Mouse (Mus musculus) CD4-positive, CD25-positive, alpha-beta regulatory T cell, adult 2 months (primary cell): ENCODE data around the gene Rexo4.
A peak's percentile ranks its signal among the peaks of the same experiment; 100 is the strongest.

Experiments used
- DNase-seq: peaks from one replicate; pipeline ENCODE4 v3.0.0-alpha.2; 2012; ENCODE audit warnings: low read depth, low spot score

Rexo4 gene

DNA sequence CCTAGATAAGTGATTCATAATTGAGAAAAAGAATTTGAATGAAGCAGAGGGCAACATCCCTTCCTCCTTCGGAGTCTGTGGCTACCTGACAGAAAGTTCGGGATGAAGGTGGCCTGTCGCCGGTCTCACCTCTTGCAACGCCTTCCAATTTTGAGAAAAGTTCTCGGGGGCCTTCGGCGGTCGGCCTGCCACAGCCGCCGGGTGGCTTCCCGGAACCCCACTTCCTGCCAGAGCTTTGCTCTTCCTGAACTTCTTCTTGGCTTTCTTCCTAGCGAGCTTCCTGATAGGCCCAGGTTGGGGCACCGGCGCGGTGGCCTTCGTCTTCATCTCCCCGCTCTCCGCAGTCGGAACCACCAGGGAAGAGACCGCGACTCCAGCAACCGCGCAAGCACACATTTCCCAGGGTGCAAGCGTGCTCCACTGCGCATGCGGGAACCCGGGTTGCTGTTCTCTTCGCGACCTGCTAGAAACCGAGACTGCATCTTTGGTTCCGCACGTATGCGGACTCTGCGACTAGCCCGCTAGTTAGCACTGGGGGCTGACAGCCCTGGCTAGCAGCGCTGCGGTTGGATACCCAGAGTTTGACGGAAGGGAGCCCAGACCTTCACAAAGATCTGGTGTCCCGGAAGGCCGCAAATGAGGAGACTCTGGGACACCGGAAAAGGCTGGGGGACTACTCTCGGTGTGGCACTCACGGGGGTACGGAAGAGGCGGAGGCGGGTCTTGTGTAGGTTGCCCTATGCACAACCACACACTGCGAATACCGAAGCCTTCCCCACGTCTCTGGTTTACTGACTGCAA is at the start of gene Rexo4:
Gene Rexo4, minus strand, starts transcription at position 464 of the 801 bp plus-strand sequence.
- DNase-seq, result peak; percentile 96

DNA sequence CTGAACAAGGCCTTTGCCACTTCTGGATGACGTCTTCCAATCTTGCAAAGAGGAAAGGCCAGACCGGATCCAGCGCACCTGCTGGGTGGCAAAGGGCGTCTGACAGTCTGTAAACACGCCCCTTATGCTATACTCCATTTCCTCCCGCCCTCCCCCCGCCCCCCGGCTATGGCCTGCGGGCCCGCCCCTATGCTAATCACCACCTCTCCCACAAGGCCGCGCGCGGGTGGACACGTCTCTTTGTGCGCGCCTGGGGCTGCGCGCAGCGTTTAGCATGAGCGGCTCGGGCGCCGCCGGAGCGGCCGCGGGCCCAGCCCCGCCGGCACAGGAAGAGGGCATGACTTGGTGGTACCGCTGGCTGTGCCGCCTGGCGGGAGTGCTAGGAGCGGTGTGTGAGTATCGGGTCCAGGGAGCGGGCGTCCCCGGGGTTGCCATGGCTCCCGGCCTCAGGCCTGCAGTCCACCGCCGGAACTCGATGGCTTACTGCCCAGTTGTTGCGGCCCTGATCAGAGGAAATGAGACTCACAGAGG is 45.6 kb upstream of the Rexo4 start, which contains the start of gene Cacfd1:
Gene Cacfd1, plus strand, starts transcription at position 213 of the 531 bp plus-strand sequence.
- peak; percentile 95 for DNase-seq

DNA sequence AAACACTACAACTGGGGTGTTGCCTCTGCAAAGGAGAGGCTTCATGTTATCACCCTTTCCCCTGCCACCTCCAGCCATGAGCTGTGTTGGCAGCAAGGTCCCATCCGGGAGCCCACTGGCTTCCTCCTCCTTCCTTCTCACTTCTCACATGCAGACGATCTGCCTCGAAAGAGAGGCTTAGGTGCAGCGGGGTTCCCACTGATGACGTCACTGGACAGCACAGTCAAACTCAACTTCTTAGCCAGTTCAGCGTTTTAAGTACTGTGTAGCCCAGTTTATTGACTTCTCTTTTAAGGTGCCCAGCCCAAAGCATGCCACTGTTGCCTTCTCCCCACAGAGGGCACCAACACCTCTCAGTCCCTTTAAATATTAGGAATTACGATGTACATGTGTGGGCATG is 43.5 kb upstream of the Rexo4 start:
- DNase-seq, result no peak

DNA sequence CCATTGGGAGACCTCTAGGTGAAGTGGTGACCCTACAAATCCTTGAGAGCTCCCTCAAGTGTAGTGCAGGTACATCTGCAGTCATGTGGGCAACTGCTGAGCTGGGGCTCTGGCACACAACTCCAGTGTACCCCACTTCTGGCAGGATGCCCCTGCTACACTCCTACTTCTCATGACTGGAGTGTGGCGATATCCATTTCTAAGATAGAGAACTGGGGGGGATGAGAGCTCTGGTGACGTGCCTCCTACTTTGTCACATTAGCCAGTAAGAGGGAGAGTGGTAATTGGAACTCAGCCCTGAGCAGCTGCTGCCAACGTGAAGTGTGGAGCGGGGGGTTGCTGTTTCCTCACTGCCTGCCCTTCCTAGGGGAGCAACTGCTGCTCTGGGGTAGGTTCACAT is 42.1 kb upstream of the Rexo4 start:
- no peak for DNase-seq

DNA sequence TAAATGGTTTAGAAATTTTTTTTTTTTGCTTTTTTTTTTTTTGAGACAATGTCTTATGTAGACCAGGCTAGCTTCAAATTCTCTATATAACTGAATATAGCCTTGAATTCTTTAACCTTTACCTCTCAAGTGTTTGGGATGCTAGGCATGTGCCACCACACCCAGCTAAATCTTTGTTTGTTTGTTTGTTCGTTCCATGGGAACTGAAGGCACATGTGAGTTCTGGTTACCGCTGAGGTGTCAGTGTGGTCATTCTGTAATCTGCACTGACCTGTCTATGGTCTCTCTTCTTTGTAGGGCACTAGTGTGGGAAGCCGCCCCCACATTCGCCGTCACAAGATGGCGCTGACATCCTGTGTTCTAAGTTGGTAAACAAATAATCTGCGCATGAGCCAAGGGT is 33.8 kb upstream of the Rexo4 start:
- no peak for DNase-seq

DNA sequence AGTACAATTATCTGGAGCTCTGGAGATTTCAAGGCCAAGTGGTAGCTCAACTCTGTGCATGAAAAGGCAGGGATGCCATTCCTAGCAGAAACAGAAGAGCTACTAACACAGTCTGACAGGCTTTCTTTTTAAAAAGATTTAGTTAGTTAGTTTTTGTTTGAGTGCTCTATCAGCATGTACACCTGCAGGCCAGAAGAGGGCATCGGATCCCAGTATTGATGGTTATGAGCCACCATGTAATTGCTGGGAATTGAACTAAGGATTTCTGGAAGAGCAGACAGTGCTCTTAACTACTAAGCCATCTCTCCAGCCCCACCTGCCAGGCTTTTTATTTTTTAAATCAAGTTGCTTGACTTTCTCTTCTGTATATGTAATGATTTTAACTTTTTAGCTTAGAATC is 33.3 kb upstream of the Rexo4 start:
- DNase-seq, result peak; percentile 48

DNA sequence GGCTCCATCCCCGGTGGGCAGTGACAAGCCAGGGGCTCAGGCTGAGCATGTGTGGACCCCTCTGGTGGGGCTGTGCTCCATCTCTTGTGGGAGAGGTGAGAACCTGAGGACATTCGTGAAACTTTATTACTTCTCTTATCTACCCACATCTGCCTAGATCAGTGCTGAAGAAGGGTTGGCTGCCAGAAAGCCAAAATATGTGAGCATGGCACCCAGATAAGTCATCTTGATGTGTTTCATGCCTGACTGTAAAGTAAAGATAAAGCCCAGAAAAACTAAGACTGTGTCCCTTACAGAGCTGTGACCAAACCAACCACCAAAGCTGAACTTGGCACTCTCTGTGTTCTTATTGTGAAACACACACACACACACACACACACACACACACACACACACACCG is 29.8 kb upstream of the Rexo4 start:
- DNase-seq, result no peak

DNA sequence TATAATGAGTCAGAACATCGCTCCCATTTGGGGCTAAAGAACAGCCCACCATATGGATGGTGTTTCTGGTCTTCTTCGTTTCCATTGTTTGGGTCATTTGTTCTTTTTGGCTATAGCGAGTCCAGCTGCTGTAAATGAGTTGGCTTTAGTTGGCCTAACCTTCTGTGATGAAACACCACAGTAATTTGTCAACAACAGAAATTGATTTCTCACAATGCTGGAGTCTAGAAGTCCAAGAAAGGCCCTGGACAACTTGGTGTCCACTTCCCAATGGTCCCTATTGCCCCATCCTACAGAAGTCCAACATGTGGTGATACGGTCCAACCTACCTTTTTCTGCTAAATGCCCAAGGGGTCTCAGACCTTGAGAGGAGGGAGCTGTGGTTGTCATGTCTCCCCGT is 20.5 kb upstream of the Rexo4 start:
- no peak for DNase-seq

DNA sequence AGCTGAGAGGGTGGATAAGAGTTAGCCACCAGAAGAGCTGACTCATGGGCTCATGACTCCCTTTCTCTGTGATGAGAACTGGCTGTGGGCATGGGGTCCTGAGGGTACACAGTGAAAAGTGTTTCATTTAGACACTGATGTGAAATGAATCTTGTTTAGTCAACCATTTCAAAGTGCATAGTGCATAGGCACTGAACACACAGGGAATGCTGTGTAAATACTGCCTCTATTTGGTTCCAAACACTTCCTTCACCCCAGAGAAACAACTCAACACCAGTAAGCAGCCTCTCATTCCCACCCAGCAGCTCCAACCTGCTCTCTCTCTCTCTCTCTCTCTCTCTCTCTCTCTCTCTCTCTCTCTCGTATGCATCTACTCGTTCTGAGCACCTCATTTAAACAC is 20.0 kb upstream of the Rexo4 start:
- DNase-seq, result no peak

DNA sequence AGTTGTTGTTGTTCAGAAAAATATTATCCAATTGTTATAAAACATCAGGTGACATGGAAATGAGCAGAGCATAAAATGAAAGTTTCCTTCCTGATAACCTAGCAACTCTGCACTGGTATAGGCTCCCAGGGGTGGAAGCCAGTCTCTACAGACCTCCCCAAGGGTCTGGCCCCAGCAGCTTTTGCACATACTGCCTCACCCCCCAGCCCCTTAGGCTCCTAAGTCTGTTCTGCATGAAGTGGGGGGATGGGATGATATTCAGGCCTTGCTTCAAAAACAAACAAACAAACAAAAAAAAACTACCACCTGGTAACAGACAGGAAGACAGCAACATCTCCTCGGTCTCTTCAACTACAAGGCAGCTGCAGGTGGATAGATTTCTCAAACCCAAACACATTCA is 16.2 kb upstream of the Rexo4 start:
- DNase-seq, result no peak

DNA sequence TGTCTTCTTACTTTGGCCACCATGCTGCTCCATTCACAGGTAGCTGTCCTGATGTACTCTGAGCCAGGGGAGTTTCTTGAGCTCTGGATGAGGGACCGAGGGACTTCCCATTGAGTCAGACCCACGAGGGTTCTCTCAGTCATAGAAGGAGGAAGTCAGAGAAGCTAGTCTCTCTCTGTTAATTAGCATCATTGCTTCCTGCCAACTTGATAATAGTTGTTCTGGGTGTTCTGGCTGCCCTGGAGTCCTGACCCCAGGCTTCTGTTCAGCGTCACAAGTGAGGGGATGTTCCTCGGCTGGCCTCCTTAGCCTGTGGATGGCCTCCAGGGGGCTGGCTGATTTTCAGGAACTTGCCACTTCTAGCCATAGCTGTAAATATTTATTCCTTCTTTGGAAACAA is 9.8 kb upstream of the Rexo4 start:
- DNase-seq, result peak; percentile 16

DNA sequence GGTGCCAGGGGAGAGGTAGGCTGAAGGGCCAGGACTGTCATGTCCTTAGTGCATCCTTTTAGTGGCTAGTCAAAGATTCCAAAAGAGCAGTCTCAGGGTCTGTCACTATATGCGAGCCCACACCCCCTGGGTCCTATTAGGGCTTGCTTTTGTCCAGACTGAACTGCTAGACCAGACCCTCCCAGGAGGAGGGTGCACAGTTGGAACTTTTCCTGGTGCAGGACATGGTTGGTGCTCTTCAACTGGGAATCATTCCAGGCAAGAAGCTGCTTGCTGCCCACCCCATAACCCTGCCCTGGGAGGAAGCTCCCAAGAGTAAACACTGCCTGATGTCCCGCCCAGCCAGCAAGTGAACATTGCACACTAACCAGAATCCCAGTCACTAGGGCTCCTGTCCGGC is 8.9 kb upstream of the Rexo4 start, which contains the start of gene Adamts13:
Gene Adamts13, plus strand, starts transcription at position 301 of the 400 bp plus-strand sequence.
- DNase-seq, result no peak

DNA sequence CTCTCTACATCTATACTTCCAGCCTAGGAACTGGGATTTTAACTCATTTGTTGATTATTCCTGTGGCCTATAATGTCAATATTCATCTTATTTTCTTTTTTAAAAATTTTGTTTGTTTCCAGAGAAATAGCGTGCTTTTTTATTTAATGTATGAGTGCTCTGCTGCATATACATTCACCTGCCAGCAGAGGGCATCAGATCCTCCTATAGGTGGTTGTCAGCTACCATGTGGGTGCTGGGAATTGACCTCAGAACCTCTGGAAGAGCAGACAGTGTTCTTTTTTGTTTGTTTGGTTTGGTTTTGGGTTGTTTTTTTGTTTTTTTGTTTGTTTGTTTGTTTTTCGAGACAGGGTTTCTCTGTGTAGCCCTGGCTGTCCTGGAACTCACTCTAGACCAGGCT is 3.1 kb upstream of the Rexo4 start:
- peak; percentile 43 for DNase-seq

DNA sequence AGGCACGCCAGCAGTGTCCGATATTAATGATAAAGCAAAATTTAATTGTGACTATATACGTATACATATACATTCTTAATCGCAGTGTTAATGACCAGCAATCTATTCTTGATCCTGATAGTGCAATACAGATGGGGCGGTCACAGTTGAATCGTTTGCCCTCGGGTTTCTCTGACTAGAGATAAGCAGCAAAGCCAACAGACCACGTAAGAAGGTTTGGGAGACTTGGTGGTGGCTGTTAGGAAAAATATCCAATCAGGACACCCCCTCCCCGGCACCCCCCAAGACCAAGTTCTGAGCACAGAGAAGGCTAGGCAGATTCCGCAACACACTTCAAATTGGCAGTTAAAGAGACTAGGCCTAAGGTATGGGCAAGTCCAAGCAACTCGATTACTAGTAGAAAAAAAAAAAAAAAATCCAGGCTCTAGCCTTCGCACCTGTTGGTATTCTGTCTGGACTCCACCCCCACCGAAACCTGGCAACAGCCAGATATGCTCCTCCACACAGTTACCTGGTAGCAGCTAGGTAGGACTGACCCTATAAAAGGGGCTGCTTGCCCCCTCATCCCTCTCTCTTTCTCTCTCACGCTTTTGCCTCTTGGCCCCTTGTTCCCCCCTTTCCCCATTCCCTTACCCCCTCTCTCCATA is 661 bp upstream of the Rexo4 start:
- DNase-seq, result no peak

DNA sequence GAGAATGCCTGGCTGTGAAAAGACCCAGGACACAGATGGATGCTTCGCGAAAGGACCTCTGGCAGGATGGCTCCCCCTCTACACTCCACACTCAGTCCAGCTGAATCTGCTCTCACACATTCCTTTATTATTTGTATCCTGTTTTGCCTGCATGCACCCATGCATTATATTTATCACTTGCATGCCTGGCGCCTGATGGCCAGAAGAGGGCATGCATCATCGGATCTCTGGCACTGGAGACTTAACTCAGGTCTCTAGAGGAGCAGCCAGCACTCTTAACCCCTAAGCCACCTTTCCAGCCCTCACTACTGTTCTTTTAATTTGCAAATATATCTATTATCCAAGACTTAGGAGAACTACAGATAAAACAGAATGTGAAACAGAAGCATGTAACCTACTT is 3.4 kb downstream of the Rexo4 start:
- DNase-seq, result peak; percentile 17

DNA sequence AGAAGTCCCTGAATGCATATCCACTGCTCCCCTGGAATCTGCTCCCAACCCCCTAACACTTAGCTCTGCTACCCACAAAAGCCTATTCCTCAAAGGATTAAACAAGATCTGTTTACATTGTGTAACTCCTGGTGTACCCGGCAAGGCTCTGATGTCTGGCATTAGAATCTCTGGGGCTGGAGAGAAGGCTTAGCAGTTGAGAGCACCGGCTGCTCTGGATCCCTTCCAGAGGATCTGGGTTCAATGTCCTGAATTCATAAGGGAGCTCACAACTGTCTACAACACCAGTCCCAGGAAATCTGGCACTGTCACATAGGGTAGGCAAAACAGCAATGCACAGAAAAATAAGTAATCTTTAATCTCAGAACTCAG is 6.7 kb downstream of the Rexo4 start:
- DNase-seq, result no peak

DNA sequence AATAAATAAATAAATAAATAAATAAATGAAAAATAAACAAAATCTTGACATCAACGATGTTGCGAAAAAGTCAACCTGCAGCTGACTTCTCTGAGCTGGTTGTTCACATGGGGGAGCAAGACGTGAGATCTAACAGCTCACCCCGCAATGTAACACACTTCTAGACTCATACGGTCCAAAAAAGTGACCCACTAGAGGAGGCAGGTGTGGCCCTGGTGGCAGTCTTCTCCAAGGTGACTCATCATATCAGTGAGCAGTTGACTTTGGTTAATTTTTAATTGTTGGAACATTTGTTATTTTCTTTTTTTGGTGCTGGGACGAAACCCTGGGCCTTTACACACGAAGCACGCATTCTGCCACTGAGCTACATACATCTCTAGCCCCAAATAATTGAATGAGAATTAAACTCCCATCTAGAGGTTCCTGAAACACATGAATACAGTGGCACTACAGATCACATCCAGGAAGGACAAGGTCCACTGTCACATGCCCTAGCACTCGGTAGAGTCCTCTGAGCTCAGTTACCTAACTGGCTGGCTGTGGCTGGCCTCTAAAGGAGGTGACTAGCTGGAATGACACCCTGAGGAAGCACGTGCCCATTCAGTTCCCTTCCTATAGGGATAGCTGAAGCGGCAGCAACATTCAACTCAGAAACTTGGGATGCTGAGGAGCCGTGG is 7.2 kb downstream of the Rexo4 start:
- no peak for DNase-seq

DNA sequence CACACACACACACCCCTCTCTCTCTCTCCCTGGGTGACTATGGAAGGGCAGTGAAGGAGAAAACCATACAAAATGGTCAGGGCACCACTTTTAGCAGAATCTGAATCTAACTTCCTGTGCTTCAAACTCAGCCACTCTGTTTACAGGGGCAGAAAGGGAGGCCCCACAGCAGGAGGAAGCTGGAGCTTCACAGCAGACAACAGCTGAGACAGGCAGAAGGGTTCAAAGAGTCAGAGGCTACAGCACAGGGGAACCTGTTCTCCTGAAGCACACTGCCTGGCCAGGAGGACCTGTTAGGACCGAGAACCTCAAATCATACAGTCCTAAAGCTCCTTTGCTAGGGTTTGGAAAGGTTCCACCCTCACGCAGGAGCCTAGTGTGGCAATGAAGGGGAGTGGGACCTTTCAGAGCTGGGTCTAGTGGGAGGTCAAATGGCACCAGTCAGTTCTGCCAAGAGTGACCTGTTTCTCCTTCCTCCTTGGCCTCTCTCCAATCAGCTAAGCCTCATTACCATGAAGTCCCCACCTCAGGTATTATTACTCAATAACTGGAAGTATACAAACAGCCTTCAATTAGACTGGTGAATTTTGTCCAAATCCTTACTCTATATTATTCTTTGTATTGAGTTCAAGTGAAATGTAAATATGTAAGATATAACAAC is 9.3 kb downstream of the Rexo4 start:
- DNase-seq, result no peak

DNA sequence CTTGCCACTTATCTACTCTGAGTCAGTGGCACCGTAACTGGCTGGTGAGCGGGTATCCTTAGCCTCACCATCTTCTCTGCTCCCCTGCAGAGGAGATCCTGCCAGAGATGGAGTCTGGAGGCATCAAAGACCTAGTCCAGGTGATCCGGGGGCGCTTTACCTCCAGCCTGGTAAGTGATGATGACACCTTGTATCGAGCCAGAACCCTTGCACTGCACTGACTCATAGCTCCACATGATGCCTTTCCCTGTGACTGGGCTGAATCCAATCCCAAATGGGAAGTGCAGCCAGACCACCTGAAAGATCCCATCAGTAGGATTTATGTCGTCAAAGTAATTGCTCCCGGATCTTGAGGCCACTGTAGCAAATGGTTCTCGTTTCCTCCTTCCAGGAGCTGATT is 11.3 kb downstream of the Rexo4 start:
- no peak for DNase-seq

DNA sequence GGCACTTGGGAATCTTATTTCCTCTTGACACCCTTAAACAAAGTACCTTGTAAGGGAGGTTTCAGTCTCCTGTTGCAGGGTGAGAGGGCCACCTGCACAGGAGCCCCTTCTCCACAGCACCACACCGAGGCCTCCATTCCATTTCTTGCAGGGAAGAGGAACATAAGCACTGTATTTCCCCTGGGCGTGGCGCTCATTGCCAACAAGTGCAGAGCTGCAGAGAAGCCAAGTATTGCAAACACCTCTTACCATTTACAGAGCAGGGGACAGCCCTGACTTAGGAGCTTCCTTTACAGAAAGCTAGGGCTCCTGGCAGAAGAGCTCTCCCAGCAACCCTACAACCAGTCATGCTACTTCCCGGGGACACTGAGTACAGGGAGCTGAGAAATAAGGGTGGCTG is 12.0 kb downstream of the Rexo4 start:
- DNase-seq, result no peak

DNA sequence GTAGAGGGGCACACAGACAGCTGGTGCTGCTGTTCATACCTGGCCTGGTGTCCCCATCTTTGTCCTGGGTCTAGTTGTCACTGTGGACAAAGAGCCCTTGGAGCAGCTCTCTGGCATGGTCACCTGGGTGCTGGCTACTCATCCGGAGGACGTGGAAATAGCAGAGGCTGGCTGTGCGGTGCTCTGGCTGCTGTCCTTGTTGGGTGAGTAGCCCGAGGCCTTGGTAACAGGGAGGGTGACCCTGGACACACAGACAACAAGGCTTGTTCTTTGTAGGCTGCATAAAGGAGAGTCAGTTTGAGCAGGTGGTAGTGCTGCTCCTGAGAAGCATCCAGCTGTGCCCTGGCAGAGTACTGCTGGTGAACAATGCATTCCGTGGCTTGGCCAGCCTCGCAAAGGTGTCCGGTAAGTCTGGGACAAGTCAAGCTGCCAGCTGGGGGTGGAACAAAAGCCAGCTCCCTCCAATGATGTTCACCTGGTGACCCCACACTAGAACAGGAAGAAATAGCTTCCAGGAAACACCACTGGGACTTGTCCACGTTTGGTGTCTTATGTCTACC is 12.8 kb downstream of the Rexo4 start:
- DNase-seq, result no peak

DNA sequence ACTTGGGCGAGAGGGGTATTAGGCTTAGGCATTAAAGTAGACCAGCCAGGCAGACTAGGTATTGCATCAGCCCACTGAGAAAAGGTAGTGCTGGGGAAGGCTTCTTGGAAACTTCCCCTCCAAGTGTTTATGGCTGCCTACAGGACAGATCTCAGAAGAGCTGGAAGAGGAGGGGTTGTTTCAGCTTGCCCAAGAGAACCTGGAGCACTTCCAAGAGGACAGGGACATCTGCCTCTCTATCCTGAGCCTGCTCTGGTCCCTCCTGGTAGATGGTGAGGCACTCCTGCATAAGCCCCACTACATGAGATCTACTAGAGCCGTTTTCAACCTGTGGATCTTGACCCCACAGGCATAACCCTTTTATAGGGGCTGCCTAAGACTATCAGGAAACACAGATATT is 13.8 kb downstream of the Rexo4 start:
- no peak for DNase-seq
